Mouse (Mus musculus) liver, embryonic 12.5 days (tissue): ENCODE measurements around the gene Tnnt2. TPM values are rescaled to one million over a fixed set of nuclear protein-coding genes. Genes with fewer than 3 reads are reported as not detected.

ENCODE experiments used
- ATAC-seq: fragments of 200-750 bp; cut with Nextera tagmentation; 2 replicates; pipeline ENCODE4 v1.8.0; 2017; ENCODE audit warnings: moderate number of reproducible peaks, mild to moderate bottlenecking, moderate library complexity
- H3K27ac ChIP-seq: fragments of 300-500 bp; sonication (generic); 2 replicates; pipeline ENCODE4 v1.5.1; 2016; ENCODE audit warnings: mild to moderate bottlenecking
- H3K27me3 ChIP-seq: fragments of 300-500 bp; sonication (generic); replicated peaks from 2 replicates; pipeline ENCODE4 v1.6.1; 2016; ENCODE audit warnings: mild to moderate bottlenecking, moderate library complexity
- H3K36me3 ChIP-seq: fragments of 300-500 bp; sonication (generic); 2 replicates; pipeline ENCODE4 v1.6.1; 2016; ENCODE audit warnings: mild to moderate bottlenecking, moderate library complexity
- H3K4me1 ChIP-seq: fragments of 300-500 bp; sonication (generic); 2 replicates; pipeline ENCODE4 v1.6.1; 2016
- H3K4me2 ChIP-seq: fragments of 300-500 bp; sonication (generic); 2 replicates; pipeline ENCODE4 v1.6.1; 2016; ENCODE audit warnings: mild to moderate bottlenecking, moderate library complexity
- H3K4me3 ChIP-seq: fragments of 300-500 bp; sonication (generic); 2 replicates; pipeline ENCODE4 v1.5.1; 2016; ENCODE audit warnings: mild to moderate bottlenecking, moderate library complexity
- H3K9ac ChIP-seq: fragments of 300-500 bp; sonication (generic); 2 replicates; pipeline ENCODE4 v1.6.1; 2016; ENCODE audit warnings: mild to moderate bottlenecking, moderate library complexity
- H3K9me3 ChIP-seq: fragments of 300-500 bp; sonication (generic); replicated peaks from 2 replicates; pipeline ENCODE4 v1.6.1; 2016; ENCODE audit warnings: mild to moderate bottlenecking, moderate library complexity
- WGBS: fragments of 180-500 bp; shearing (Covaris S2); methylation state at CpG from one replicate; pipeline ENCODE4 v1.1.7; 2016; ENCODE audit not compliant: insufficient replicate concordance; 5-methylcytosine and 5-hydroxymethylcytosine counted together
- polyA plus RNA-seq: library from polyadenylated mRNA; unstranded; fragments of >200 nt; fragmentation: Nextera tagmentation; extraction: Ambion mirVana; gene quantifications from 2 replicates; pipeline ENCODE4 v1.2.1, GENCODE M21; 2016

Gene Tnnt2
- polyA plus RNA-seq, 1 experiment from 2014 or later: 1.5 TPM

- H3K27ac ChIP-seq: no peak overlapping the region
- H3K9me3 ChIP-seq: no peaks in the 10 kb centered on the region
- ATAC-seq: no peak
- no peak overlapping the region for H3K9ac ChIP-seq
- H3K36me3 ChIP-seq: no peaks in the 10 kb centered on the region
- WGBS: 44% methylated on average over 17 of the region's 17 CpGs
- no peak overlapping the region for H3K4me3 ChIP-seq
- no peak overlapping the region for H3K4me2 ChIP-seq
- peaks cover 41% of the 10 kb centered on the region for H3K27me3 ChIP-seq
- peaks cover 33% of the 10 kb centered on the region for H3K4me1 ChIP-seq
Measured at GRCm38 (mm10) chr1:135847611-135848351, 11.6 kb downstream of the Tnnt2 start.

- ATAC-seq: peak; percentile 38; the same call in 1 of the 2 replicates
- H3K9ac ChIP-seq: no peak overlapping the region
- no peak overlapping the region for H3K4me2 ChIP-seq
- peaks cover 20% of the 10 kb centered on the region; the same call in 1 of the 2 replicates for H3K27me3 ChIP-seq
- no peak overlapping the region for H3K27ac ChIP-seq
- H3K4me3 ChIP-seq: no peak overlapping the region
- WGBS: 57% methylated on average over 12 of the region's 12 CpGs
- no peaks in the 10 kb centered on the region for H3K36me3 ChIP-seq
- H3K4me1 ChIP-seq: peaks cover 44% of the 10 kb centered on the region
- H3K9me3 ChIP-seq: no peaks in the 10 kb centered on the region
Measured at GRCm38 (mm10) chr1:135850722-135851512, 14.8 kb downstream of the Tnnt2 start.

DNA sequence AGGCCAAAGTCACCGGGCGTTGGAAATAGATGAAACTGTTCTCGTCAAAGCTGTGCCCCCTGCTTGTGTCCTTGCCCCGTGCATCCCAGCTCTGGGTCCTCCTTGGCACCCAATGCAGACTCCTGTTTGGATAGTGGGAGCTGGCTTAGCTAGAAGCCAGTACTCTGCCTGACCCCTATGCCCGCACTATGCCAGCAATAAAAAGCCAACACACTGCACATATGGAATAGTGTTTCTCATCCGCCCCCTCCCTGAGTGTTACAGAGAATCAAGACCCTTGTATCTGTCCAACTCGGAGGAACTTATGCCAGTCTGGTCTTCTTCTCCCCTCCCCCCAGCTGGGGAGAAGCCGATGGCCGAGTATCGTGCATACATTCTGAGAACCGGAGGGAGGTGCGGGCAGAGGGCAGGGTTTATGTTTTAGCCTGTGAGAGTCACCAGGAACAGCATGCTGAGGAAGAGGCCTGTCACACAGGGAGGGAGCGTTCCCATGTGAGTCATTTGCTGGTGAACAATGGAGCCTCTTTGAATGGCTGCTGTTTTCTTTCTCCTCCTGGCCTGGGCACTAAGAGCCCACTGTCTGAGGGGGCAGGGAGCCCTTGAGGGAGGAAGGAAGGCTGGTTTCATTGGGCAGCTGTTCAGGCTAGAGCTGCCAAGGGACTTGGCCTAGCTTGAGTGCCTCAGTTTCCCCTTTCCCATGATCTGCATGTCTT lies 16.0 kb downstream of the Tnnt2 start:
- no peak overlapping the region for H3K4me2 ChIP-seq
- H3K4me1 ChIP-seq: peaks cover 49% of the 10 kb centered on the region
- no peak for ATAC-seq
- H3K9ac ChIP-seq: no peak overlapping the region
- H3K27ac ChIP-seq: no peak overlapping the region
- WGBS: 60% methylated on average over 13 of the region's 13 CpGs
- H3K9me3 ChIP-seq: no peaks in the 10 kb centered on the region
- H3K4me3 ChIP-seq: no peak overlapping the region
- H3K36me3 ChIP-seq: no peaks in the 10 kb centered on the region
- H3K27me3 ChIP-seq: peaks cover 20% of the 10 kb centered on the region; the same call in 1 of the 2 replicates

DNA sequence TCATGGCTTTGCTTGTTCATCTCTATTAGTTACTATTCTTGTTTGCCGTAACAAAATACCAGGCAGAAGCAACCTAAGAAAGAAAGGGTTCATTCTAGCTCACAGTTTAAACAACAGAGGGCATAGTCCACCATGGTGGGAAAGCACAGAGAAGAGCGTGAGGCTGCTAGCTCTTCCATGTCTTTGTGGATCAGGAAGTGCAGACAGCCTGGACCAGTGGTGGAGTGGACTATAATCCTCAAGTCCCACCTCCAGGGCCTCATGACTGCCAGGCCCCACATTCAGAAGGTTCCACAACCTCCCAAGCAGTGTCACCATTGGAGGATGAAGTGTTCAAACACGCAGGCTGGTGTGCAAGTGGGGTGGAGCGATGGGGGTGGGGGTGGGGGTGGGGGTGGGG lies 17.0 kb downstream of the Tnnt2 start:
- 75% methylated on average over 4 of the region's 4 CpGs for WGBS
- Histone ChIP-seq H3K4me2 (no peak overlapping the region), H3K9ac (no peak overlapping the region), H3K4me3 (no peak overlapping the region), H3K36me3 (no peaks in the 10 kb centered on the region), H3K9me3 (no peaks in the 10 kb centered on the region), H3K4me1 (peaks cover 54% of the 10 kb centered on the region), H3K27me3 (peaks cover 15% of the 10 kb centered on the region; the same call in 1 of the 2 replicates), H3K27ac (no peak overlapping the region; the same call in 1 of the 2 replicates)
- no peak for ATAC-seq

DNA sequence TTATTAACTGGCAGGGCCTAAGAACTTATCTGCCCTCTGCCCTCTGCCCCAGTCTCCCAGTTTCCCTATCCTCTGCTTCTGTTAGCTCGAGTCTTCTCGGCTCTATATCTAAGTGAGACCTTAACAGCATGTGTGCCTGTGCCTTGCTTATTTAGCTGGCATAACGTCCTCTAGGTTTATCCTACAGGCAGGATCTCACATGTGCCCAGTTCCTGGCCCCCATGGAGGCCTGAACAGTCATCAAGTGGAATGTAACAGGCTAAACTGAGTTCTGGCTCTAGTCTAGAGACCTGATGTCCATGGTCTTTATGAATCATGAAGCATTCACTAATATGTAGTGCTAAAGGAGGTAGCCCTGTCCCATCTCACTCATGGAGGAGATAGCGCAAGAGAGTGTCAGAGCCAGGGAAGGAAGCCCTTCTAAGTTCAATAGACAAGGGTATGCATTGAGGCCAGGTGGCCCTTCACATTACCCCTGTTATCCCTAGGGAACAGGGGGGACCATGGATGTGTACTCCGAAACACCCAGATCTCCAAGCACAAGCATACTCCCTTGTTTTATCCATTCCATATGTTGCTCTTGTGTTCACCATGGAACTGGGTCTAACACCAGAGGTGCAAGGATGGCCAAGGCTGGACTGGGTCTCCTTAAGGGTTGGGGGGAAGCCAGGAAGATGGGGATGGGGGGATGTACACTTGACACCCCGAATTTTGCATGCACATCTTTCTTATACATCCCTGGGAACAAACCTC lies 18.6 kb downstream of the Tnnt2 start:
- no peak overlapping the region for H3K9ac ChIP-seq
- no peaks in the 10 kb centered on the region for H3K27me3 ChIP-seq
- ATAC-seq: no peak
- no peak overlapping the region for H3K4me3 ChIP-seq
- no peak overlapping the region for H3K27ac ChIP-seq
- peaks cover 54% of the 10 kb centered on the region for H3K4me1 ChIP-seq
- no peak overlapping the region for H3K4me2 ChIP-seq
- no peaks in the 10 kb centered on the region for H3K9me3 ChIP-seq
- no peaks in the 10 kb centered on the region for H3K36me3 ChIP-seq
- 67% methylated on average over 6 of the region's 6 CpGs for WGBS

- Histone ChIP-seq H3K27ac (no peak overlapping the region), H3K9me3 (no peaks in the 10 kb centered on the region), H3K4me2 (no peak overlapping the region), H3K4me3 (no peak overlapping the region), H3K36me3 (no peaks in the 10 kb centered on the region), H3K4me1 (peaks cover 54% of the 10 kb centered on the region), H3K9ac (no peak overlapping the region), H3K27me3 (no peaks in the 10 kb centered on the region; the same call in 1 of the 2 replicates)
- 64% methylated on average over 1 of the region's 1 CpGs for WGBS
- ATAC-seq: no peak
Measured at GRCm38 (mm10) chr1:135855344-135855687, 19.2 kb downstream of the Tnnt2 start.

DNA sequence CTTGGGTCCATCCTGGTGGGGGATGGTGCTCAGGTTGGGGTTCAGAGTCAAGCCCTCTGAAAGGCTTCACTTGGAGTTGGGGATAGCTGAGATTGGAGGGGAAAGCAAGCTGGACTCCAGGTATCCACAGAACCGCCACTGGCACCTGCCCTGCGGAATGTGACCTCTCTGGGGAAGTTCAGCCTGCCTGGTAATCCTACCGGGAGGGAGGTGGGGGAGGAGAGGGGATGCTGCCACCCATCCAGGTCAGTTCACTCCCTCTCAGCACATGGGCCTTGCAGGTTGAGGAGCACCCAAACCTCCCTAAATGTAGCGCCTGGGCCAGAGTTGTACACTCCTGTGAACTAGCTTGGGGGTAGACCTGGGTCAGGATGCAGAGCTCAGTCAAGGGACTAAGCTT lies 19.9 kb downstream of the Tnnt2 start:
- Histone ChIP-seq H3K27me3 (no peaks in the 10 kb centered on the region; the same call in 1 of the 2 replicates), H3K4me2 (no peak overlapping the region), H3K4me3 (no peak overlapping the region), H3K4me1 (peaks cover 49% of the 10 kb centered on the region), H3K36me3 (no peaks in the 10 kb centered on the region), H3K9ac (no peak overlapping the region), H3K27ac (no peak overlapping the region), H3K9me3 (no peaks in the 10 kb centered on the region)
- ATAC-seq: no peak
- 41% methylated on average over 4 of the region's 4 CpGs for WGBS

GRCm38 (mm10) chr1:135857137-135857775 lies 21.1 kb downstream of the Tnnt2 start:
- peaks cover 37% of the 10 kb centered on the region for H3K4me1 ChIP-seq
- H3K9ac ChIP-seq: no peak overlapping the region
- 43% methylated on average over 11 of the region's 11 CpGs for WGBS
- H3K4me2 ChIP-seq: no peak overlapping the region
- ATAC-seq: peak; percentile 35
- peaks cover 3% of the 10 kb centered on the region; the same call in 1 of the 2 replicates for H3K27me3 ChIP-seq
- H3K4me3 ChIP-seq: no peak overlapping the region
- no peak overlapping the region for H3K27ac ChIP-seq
- H3K9me3 ChIP-seq: no peaks in the 10 kb centered on the region
- no peaks in the 10 kb centered on the region for H3K36me3 ChIP-seq

- no peak overlapping the region for H3K9ac ChIP-seq
- H3K27ac ChIP-seq: no peak overlapping the region
- peaks cover 25% of the 10 kb centered on the region for H3K4me1 ChIP-seq
- H3K27me3 ChIP-seq: peaks cover 13% of the 10 kb centered on the region; the same call in 1 of the 2 replicates
- WGBS: 79% methylated on average over 7 of the region's 7 CpGs
- no peak for ATAC-seq
- H3K4me2 ChIP-seq: no peak overlapping the region
- H3K36me3 ChIP-seq: no peaks in the 10 kb centered on the region
- no peak overlapping the region for H3K4me3 ChIP-seq
- no peaks in the 10 kb centered on the region for H3K9me3 ChIP-seq
Measured at GRCm38 (mm10) chr1:135858533-135858932, 22.4 kb downstream of the Tnnt2 start.

DNA sequence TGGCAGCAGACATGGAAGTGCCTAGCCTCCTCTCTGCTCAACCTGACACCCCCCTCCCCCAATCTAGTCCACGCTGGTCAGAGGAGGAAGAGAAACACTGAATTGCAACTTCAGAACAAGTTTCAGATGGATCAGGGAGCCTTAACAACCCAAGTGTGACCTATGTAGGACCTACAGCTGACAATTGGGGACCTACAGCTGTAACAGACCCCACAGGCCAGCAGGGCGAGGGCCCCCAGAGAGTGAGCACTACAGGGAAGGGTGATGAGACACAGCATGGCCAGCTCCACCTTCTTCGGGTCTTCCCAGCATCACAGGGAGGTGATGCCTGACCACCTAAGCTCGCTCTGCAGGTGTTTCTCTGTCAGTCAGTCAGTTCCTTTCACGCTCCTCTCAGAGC lies 24.9 kb downstream of the Tnnt2 start:
- H3K4me2 ChIP-seq: no peak overlapping the region

GRCm38 (mm10) chr1:135861980-135862552 lies 25.9 kb downstream of the Tnnt2 start:
- Histone ChIP-seq H3K27ac (no peak overlapping the region), H3K36me3 (no peaks in the 10 kb centered on the region), H3K9ac (no peak overlapping the region), H3K4me3 (no peak overlapping the region), H3K4me1 (peaks cover 6% of the 10 kb centered on the region), H3K27me3 (peaks cover 45% of the 10 kb centered on the region), H3K4me2 (no peak overlapping the region), H3K9me3 (no peaks in the 10 kb centered on the region)
- whole genome bisulfite sequencing: 43% methylated on average over 9 of the region's 9 CpGs
- no peak for ATAC-seq

More for the DNA sequence above, 24.9 kb downstream of the Tnnt2 start:
- H3K36me3 ChIP-seq: no peaks in the 10 kb centered on the region
- no peaks in the 10 kb centered on the region for H3K9me3 ChIP-seq
- peaks cover 14% of the 10 kb centered on the region for H3K4me1 ChIP-seq
- no peak overlapping the region for H3K4me3 ChIP-seq
- 57% methylated on average over 5 of the region's 5 CpGs for WGBS
- no peak overlapping the region for H3K27ac ChIP-seq
- no peak overlapping the region for H3K9ac ChIP-seq
- H3K27me3 ChIP-seq: peaks cover 36% of the 10 kb centered on the region
- ATAC-seq: no peak
